Mouse (Mus musculus) embryo, embryonic 11.5 days (tissue): Measurements from ENCODE around the gene Nmt1.
A peak's percentile ranks its signal among the peaks of the same experiment; 100 is the strongest.

ENCODE experiments used
- DNase-seq: peaks from one replicate; pipeline ENCODE4 v3.0.0-alpha.2; 2012; ENCODE audit warnings: low read depth, low spot score

The Nmt1 gene

GRCm38 (mm10) chr11:103043982-103044381 is 16.0 kb downstream of the Nmt1 start:
- DNase-seq: no peak

- no peak for DNase-seq
Measured at GRCm38 (mm10) chr11:103046286-103046685, 18.3 kb downstream of the Nmt1 start.

DNA sequence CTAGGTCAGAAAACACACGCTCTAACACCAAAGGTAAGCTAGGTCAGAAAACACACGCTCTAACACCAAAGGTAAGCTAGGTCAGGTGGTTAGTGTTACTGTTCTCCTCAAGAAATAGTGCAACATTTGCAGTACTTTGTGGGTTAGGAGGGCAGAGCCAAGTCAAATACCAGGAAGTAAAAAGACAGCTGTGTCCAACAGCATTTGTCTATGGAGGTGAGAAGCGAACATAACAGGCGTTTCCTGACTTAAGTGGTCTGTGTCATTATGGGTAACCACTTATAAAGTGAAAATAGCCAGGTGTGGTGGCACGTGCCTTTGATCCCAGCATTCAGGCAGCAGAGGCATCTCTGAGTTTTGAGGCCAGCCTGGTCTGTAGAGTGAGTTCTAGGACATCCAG is 21.6 kb downstream of the Nmt1 start:
- DNase-seq: no peak

DNA sequence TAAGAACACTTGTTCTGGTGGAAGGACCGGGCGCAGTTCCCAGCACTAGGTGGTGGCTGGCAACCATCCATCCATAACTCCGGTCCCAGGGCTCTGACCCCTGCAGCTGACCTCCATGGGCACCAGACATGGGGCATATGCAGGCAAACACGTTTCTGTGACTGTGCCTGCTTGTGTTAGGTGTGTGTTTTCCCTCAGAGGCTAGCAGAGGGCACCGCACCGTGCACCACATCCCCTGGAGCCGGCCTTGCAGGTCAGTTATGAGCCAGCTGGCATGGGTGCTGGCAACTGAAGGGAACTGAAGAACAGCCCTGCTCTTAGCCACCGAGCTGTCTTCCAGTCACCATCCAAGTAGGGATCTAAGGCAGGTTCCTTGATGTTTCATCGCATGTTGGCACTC is 22.2 kb downstream of the Nmt1 start:
- DNase-seq: no peak

DNA sequence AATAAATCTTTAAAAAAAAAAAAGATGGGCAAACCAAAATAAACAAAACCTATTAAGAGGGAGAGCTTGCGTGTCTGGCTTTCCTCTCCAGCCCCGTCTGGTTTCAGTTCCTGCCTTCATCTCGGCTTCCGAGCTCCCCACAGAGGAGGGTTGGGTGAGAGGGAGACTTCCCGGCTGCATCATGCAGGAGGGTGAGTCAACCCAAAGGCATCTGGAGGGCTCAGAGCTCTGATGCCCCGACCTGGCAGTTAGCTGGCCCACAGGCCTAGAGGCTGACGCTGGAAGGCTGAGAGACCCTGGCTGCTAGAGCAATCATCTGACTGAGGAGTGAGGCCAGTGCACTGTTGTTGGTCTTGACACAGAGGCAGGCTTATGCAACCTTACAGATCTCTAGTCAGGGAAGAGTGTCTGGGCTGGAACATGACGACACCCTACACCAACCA is 23.3 kb downstream of the Nmt1 start:
- no peak for DNase-seq

DNA sequence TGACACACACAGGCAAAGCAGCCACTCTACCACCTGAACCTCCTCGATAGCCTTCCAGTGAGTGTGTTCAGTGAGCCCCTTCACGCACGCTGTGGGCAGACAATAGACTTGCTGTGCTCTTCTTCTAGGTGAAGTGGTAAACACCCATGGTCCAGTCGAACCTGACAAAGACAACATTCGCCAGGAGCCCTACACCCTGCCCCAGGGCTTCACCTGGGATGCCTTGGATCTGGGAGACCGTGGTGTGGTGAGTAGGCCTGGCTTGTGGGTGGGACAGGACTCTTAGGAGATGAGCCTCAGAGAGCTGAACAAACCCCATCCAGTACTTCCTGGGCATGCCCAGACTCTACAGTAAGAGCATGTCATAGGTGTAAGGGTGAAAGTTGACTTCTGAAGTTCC is 24.1 kb downstream of the Nmt1 start:
- DNase-seq: no peak

DNA sequence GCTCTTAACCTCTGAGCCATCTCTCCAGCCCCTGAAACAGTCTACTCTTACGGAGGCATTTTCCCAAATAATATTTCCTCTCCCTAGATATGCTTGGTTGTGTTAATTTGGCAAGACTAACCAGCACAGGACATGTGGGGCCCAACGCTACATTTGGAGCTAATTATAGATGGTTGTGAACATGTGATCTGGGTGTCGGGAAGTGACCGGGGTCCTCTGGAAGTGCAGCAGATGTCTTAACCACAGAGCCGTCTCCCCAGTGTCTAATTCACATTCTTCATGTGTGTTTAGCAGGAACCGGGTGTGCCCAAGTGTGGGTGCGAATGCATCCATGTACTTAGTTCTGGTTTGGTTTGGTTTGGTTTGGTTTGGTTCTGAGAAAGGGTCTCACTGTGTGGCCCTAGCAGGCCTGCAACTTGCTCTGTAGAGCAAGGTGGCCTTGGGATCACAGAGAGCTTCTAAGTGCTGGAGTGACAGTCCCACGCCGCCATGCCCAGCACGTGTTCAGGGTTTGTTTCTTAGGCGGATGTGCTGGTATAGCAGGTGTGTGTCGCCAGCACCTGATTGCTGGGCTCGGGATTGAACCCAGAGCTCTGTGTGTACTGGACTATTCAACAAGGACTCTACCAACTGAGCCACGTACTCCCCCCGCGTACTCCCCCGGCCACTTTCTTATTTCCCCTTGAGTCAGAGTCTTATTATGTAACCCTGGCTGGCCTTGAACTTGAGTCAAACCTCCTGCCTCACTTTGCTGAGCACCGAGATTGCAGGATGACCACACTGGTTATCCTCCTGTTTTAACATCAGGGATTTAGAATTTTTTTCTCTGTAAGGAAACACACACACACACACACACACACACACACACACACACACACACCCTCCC is 25.4 kb downstream of the Nmt1 start:
- no peak for DNase-seq

DNA sequence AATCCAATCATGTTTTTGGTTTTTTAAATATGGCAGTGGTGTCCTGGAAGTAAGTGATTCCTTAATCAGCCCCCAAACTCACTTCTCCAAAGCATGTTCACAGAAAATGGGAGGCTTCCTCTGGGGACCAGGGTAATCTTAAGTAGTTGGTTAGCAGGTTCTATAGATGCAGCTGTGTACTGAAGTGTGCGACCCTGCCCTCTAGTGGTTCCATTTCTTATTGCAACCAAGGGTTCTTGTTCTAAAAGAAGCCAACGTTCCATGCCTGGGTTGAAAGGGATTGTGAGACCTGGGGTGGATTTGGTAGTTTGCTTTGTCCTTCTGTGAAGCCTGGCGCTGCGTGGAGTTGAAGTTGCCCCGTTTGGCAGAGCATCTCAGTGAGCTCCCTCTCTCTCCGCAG is 26.8 kb downstream of the Nmt1 start:
- peak; percentile 71 for DNase-seq

DNA sequence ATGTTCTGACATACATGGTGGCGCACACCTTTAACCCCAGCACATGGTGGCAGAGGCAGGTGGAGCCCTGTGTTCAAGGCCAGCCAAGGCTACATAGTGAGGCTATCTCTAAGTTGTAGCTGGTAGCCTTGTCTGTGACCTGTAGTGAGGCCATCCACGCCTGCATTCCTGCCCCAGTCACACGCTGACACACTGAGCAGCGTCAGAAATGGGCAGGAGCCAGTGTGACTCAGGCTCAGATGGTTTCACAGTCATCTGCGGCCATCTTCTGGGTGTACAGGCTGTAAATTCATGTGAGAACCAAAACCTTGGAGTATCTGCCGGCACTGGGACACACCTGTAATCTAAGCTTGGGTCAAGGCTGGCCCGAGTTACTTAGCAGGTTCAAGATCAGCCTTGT is 28.6 kb downstream of the Nmt1 start:
- DNase-seq: no peak

DNA sequence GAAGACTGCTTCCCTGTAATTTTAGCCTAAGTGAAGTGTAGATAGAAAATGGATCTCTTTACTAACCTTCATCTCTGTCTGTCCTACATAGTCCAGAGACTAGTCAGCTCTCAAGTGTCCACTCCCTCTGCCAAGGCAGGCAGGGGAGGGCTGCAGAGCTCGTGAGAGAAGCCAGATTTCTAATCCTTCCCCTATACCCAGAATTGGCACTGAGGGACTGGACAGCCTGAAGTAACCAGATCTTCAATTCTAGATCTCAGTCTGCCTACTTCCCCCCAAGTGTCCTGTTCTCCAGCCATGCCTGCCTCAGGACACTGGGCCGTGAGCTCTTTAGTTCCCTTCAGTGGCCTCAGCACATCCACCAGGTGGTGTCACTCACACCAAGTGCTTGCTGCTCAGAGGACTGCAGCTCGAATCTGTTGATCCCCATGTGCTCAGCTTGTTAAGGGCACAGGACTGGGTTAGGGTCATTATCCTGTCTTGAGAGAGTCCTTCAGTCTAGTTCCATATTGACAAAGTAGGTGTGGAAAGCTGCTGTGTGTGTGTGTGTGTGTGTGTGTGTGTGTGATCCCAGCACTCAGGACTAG is 30.6 kb downstream of the Nmt1 start:
- DNase-seq: no peak

- DNase-seq: no peak
Measured at GRCm38 (mm10) chr11:103066191-103067050, 38.4 kb downstream of the Nmt1 start.

GRCm38 (mm10) chr11:103067051-103067361 is 39.0 kb downstream of the Nmt1 start:
- no peak for DNase-seq

GRCm38 (mm10) chr11:103067457-103068001 is 39.5 kb downstream of the Nmt1 start:
- DNase-seq: no peak

GRCm38 (mm10) chr11:103068272-103068671 is 40.3 kb downstream of the Nmt1 start:
- no peak for DNase-seq

DNA sequence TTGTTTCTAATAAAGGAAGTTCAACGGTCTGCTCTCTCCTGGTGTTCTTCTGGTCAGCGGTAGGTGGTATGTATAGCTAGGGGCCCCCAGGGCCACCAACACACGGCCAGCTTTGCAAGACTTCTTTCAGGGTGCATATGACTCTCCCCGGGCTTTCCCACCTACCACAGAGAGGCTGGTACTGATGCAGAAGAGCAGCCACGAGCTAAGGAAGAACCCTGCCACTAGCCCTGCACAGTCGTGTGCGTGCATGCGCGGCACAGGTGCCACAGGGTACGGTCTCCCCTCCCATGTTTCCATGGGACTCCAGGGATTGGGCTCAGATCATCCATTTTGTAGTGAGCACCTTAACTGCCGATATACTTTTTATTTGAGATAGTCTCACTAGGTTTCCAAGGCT is 40.9 kb downstream of the Nmt1 start:
- no peak for DNase-seq

DNA sequence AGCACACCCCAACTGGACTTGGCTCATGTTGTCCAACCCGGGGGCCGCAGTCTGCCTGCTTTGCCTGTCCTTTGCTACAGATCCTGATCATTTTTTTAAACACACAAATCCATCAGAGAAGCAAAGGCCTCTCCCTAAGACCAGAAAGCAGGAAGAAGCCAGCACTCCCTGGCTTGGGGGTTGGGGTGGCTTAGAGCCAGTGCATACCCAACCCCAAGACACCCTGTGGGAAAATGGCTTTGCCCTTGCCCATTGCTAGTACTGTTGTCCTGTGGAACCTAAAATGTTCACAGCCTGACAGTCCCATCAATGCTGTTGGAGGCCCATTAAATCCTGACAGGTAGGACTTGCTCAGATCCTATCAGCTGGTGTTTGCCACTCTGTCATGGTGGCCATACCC is 41.7 kb downstream of the Nmt1 start:
- no peak for DNase-seq

GRCm38 (mm10) chr11:103070322-103070880 is 42.4 kb downstream of the Nmt1 start:
- DNase-seq: no peak

GRCm38 (mm10) chr11:103073671-103074070 is 45.7 kb downstream of the Nmt1 start:
- DNase-seq: no peak

- no peak for DNase-seq
Measured at GRCm38 (mm10) chr11:103074121-103074650, 46.2 kb downstream of the Nmt1 start.

DNA sequence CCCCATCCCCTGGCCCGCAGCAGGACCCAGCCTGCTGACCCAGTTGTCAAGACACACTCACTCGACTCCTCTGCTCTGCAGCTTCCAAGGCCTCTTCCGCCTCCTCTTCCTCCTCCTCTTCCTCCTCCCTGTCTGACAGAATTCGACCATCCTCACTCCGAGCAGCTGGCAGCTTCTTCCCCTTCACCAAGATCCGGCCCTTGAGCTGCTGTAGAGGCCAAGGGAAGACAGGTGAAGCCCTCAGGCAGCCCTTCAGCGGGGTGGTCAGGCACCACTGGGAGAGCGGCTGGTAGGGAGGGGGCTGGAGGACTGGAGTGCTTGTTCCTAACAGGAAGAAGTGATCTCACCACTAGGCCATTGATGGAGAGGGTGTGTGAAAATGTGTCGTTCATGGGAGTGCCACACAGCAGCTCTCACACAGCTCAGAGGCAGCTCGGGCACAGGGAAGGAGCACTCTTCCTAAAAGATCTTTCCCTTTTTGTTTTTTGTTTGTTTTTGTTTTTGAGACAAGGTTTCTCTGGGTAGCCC is 46.9 kb downstream of the Nmt1 start:
- no peak for DNase-seq

DNA sequence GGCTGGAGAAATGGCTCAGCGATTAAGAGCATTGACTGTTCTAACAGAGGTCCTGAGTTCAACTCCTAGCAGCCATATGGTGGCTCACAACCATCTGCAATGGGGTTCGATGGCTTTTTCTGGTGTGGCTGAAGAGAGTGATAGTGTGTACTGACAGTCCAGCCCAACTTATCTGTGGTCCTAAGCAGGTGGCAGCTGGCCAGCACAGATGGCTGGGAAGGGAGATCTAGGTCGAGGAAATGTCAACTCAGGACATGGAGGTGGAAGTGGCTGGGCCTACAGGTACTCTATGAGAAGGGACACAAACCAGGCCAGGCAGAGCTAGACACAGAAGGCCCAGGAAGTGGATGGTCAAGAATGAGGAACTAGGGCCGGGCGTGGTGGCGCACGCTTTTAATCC is 48.0 kb downstream of the Nmt1 start:
- no peak for DNase-seq
